Mouse (Mus musculus) CH12.LX (cell line): ENCODE data around the gene Robo2.

ENCODE experiments used
- CHD1 ChIP-seq: IDR thresholded peaks from 2 replicates; pipeline ENCODE4 v1.6.1; 2012; ENCODE audit warnings: low read depth, low read length, improper control_type of control experiment, inconsistent platforms
- CTCF ChIP-seq, 2 experiments: IDR thresholded peaks in 1 of 2; conservative IDR thresholded peaks in 1 of 2; 2 replicates each; pipeline ENCODE4 v1.5.1; 2011 to 2012; ENCODE audit warnings: low read depth in 2 of 2, low read length in 2 of 2, improper control_type of control experiment in 1 of 2, inconsistent platforms in 1 of 2, mild to moderate bottlenecking in 1 of 2, moderate library complexity in 1 of 2
- EP300 ChIP-seq: IDR thresholded peaks from 2 replicates; pipeline ENCODE4 v1.6.1; 2011; ENCODE audit warnings: low read length, improper control_type of control experiment
- GABPA ChIP-seq: IDR thresholded peaks from 2 replicates; pipeline ENCODE4 v1.6.1; 2012; ENCODE audit warnings: low read depth, low read length, improper control_type of control experiment, inconsistent platforms; ENCODE audit not compliant: insufficient replicate concordance
- JUND ChIP-seq: conservative IDR thresholded peaks from 2 replicates; pipeline ENCODE4 v1.6.1; 2011; ENCODE audit warnings: low read depth, low read length, improper control_type of control experiment
- MAFK ChIP-seq: IDR thresholded peaks from 2 replicates; pipeline ENCODE4 v1.6.1; 2011; ENCODE audit warnings: low read length, improper control_type of control experiment; ENCODE audit not compliant: insufficient replicate concordance
- MXI1 ChIP-seq: IDR thresholded peaks from 2 replicates; pipeline ENCODE4 v1.6.1; 2011; ENCODE audit warnings: mild to moderate bottlenecking, low read depth, low read length, improper control_type of control experiment
- MYC ChIP-seq: IDR thresholded peaks from 2 replicates; pipeline ENCODE4 v1.6.1; 2011; ENCODE audit warnings: low read depth, mild to moderate bottlenecking, improper control_type of control experiment, low read length
- POLR2A ChIP-seq: IDR thresholded peaks from 2 replicates; pipeline ENCODE4 v1.6.1; 2011; ENCODE audit warnings: low read depth, mild to moderate bottlenecking, improper control_type of control experiment, low read length
- SIN3A ChIP-seq: IDR thresholded peaks from 2 replicates; pipeline ENCODE4 v1.6.1; 2012; ENCODE audit warnings: low read length, improper control_type of control experiment, inconsistent platforms
- TCF12 ChIP-seq: IDR thresholded peaks from 2 replicates; pipeline ENCODE4 v1.6.1; 2014; ENCODE audit warnings: low read depth, mild to moderate bottlenecking, inconsistent platforms, low read length, improper control_type of control experiment
- UBTF ChIP-seq: IDR thresholded peaks from 2 replicates; pipeline ENCODE4 v1.6.1; 2012; ENCODE audit warnings: low read depth, mild to moderate bottlenecking, inconsistent platforms, low read length, improper control_type of control experiment, moderate library complexity
- ZC3H11A ChIP-seq: IDR thresholded peaks from 2 replicates; pipeline ENCODE4 v1.6.1; 2012; ENCODE audit warnings: low read depth, mild to moderate bottlenecking, inconsistent platforms, low read length, improper control_type of control experiment

DNA sequence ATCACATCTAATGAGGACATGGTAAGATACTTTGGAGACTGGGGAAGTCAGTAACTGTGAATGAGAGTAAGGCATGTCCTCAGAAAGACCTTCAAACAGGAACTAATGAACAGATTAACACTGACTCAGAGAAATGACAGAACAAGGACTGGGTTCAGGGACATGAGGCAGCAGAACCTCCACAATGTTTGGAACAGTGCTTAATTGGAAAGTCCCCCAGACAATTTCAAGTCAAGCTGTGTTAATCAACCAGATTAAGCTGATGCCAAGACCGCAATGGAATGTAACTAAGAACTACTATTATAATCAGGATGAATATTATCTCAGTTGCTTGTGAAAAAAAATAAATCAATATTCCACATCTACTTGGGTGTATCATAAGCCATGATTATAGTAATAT is 137.0 kb downstream of the Robo2 start:
- TF ChIP-seq CTCF (conservative IDR thresholded peaks at IDR 0.05 in 1 of 2, IDR thresholded peaks at IDR 0.05 in 1 of 2; ENCODE audit: low read depth in 2 of 2, low read length in 2 of 2) (no peak), TCF12 (no peak), JUND (no peak), ZC3H11A (no peak), MAFK (no peak), MYC (no peak), GABPA (no peak), POLR2A (no peak), SIN3A (no peak), MXI1 (no peak), UBTF (no peak), CHD1 (no peak), EP300 (no peak)
